Mouse (Mus musculus) olfactory bulb, adult 2 months (tissue): ENCODE data around the gene Cntf.

Experiments
- CTCF ChIP-seq: fragments of 200-500 bp; IDR thresholded peaks from 2 replicates; pipeline ENCODE4 v1.5.1; 2012; ENCODE audit warnings: low read depth, mild to moderate bottlenecking, low read length, moderate library complexity; ENCODE audit not compliant: insufficient read depth
- POLR2A ChIP-seq: fragments of 200-500 bp; IDR thresholded peaks from 2 replicates; pipeline ENCODE4 v1.6.1; 2012; ENCODE audit warnings: mild to moderate bottlenecking, low read depth, low read length, moderate library complexity; ENCODE audit not compliant: insufficient read depth

DNA sequence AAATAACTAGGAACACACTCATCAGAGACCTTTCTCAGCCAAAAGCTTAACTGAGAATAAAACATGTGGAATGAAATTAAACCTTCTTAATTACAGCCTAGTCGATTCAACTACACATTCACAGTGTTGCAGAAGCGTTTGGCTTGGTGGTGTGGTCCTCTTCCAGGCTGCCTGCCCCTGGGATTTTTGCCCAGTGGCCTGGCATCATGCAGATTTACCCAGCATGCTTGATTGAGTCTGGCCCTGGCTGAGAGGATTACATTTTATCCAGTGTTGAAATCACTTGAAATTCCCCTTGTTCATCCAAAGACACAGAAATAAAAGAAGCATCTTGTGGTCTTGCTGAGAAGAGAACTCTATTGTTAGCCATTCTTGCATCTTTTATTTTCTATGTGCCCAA is 5.8 kb downstream of the Cntf start:
- no peak for TF ChIP-seq POLR2A
- no peak for TF ChIP-seq CTCF
